Mouse (Mus musculus) liver, embryonic 11.5 days (tissue): ENCODE measurements at regions not wholly inside any gene's neighbourhood (a gene's known extent, or its start where the extent isn't known, plus 50 kb on each side); places are given as distances from the start of the nearest gene placed in this dataset.

Experiments
- ATAC-seq: fragments of 200-750 bp; cut with Nextera tagmentation; replicated peaks from 2 replicates; pipeline ENCODE4 v1.8.0; 2017; ENCODE audit warnings: moderate number of reproducible peaks, mild to moderate bottlenecking, moderate TSS enrichment, moderate library complexity; ENCODE audit not compliant: low FRiP score
- DNase-seq: peaks from one replicate; pipeline ENCODE4 v3.0.0-alpha.2; 2017; ENCODE audit warnings: low spot score
- H3K27ac ChIP-seq: fragments of 300-500 bp; sonication (generic); 2 replicates; pipeline ENCODE4 v1.5.1; 2014; ENCODE audit warnings: mild to moderate bottlenecking, low read depth, low read length, control low read depth
- H3K27me3 ChIP-seq: fragments of 300-500 bp; sonication (generic); replicated peaks from 2 replicates; pipeline ENCODE4 v1.6.1; 2014; ENCODE audit warnings: low read length, mixed read lengths; ENCODE audit not compliant: control insufficient read depth, insufficient read depth
- H3K36me3 ChIP-seq: fragments of 300-500 bp; sonication (generic); 2 replicates; pipeline ENCODE4 v1.6.1; 2014; ENCODE audit warnings: mild to moderate bottlenecking, low read length, moderate library complexity, mixed read lengths; ENCODE audit not compliant: control insufficient read depth, insufficient read depth
- H3K4me1 ChIP-seq: fragments of 300-500 bp; sonication (generic); replicated peaks from 2 replicates; pipeline ENCODE4 v1.6.1; 2014; ENCODE audit warnings: low read length, mixed read lengths; ENCODE audit not compliant: control insufficient read depth, insufficient read depth
- H3K4me2 ChIP-seq: fragments of 300-500 bp; sonication (generic); 2 replicates; pipeline ENCODE4 v1.6.1; 2014; ENCODE audit warnings: mild to moderate bottlenecking, control low read depth, moderate library complexity
- H3K4me3 ChIP-seq: fragments of 300-500 bp; sonication (generic); 2 replicates; pipeline ENCODE4 v1.5.1; 2014; ENCODE audit warnings: low read depth, low read length, control low read depth
- H3K9ac ChIP-seq: fragments of 300-500 bp; sonication (generic); 2 replicates; pipeline ENCODE4 v1.6.1; 2014; ENCODE audit warnings: low read depth, low read length, control low read depth
- H3K9me3 ChIP-seq: fragments of 300-500 bp; sonication (generic); 2 replicates; pipeline ENCODE4 v1.6.1; 2016; ENCODE audit warnings: low read length, inconsistent platforms, mixed read lengths; ENCODE audit not compliant: control insufficient read depth
- WGBS: fragments of 180-500 bp; shearing (Covaris S2); extraction: QIAGEN DNeasy Blood & Tissue Kit; methylation state at CpG from one replicate; pipeline ENCODE4 v1.1.7; 2014; 5-methylcytosine and 5-hydroxymethylcytosine counted together

- Histone ChIP-seq H3K9ac (no peak overlapping the region), H3K27ac (no peak overlapping the region), H3K4me3 (no peak overlapping the region), H3K4me2 (no peak overlapping the region), H3K4me1 (no peaks in the 10 kb centered on the region), H3K9me3 (no peaks in the 10 kb centered on the region), H3K36me3 (no peaks in the 10 kb centered on the region), H3K27me3 (no peaks in the 10 kb centered on the region)
- DNase-seq (no peak), ATAC-seq (no peak)
These were observed 337.0 kb upstream of the Rnaseh2b start for GRCm38 (mm10) chr14:61955416-61955815.

- H3K36me3 ChIP-seq: no peaks in the 10 kb centered on the region
- no peaks in the 10 kb centered on the region for H3K27me3 ChIP-seq
- ATAC-seq (no peak), DNase-seq (no peak)
- no peak overlapping the region for H3K9ac ChIP-seq
- H3K4me2 ChIP-seq: no peak overlapping the region
- H3K9me3 ChIP-seq: no peaks in the 10 kb centered on the region
- H3K4me1 ChIP-seq: no peaks in the 10 kb centered on the region
- no peak overlapping the region for H3K4me3 ChIP-seq
- 78% methylated on average over 4 of the region's 4 CpGs for WGBS
- H3K27ac ChIP-seq: no peak overlapping the region
These were observed 332.0 kb upstream of the Rnaseh2b start for GRCm38 (mm10) chr14:61960243-61960957.

- H3K4me3 ChIP-seq: no peak overlapping the region
- DNase-seq (no peak), ATAC-seq (no peak)
- no peak overlapping the region for H3K4me2 ChIP-seq
- no peaks in the 10 kb centered on the region for H3K27me3 ChIP-seq
- H3K27ac ChIP-seq: no peak overlapping the region
- WGBS: 80% methylated on average over 1 of the region's 1 CpGs
- H3K4me1 ChIP-seq: no peaks in the 10 kb centered on the region
- H3K36me3 ChIP-seq: no peaks in the 10 kb centered on the region
- no peaks in the 10 kb centered on the region for H3K9me3 ChIP-seq
- no peak overlapping the region for H3K9ac ChIP-seq
These were observed 323.9 kb upstream of the Rnaseh2b start for GRCm38 (mm10) chr14:61968467-61968866.

- Histone ChIP-seq H3K4me1 (no peaks in the 10 kb centered on the region), H3K9ac (no peak overlapping the region), H3K4me2 (no peak overlapping the region), H3K4me3 (no peak overlapping the region), H3K36me3 (no peaks in the 10 kb centered on the region), H3K27ac (no peak overlapping the region), H3K9me3 (no peaks in the 10 kb centered on the region), H3K27me3 (no peaks in the 10 kb centered on the region)
- ATAC-seq (no peak), DNase-seq (no peak)
- 81% methylated on average over 5 of the region's 5 CpGs for WGBS
These were observed 323.3 kb upstream of the Rnaseh2b start for GRCm38 (mm10) chr14:61968957-61969535.

GRCm38 (mm10) chr14:61970591-61970990 is 321.8 kb upstream of the Rnaseh2b start:
- Histone ChIP-seq H3K27me3 (no peaks in the 10 kb centered on the region), H3K4me3 (no peak overlapping the region), H3K9ac (no peak overlapping the region), H3K36me3 (no peaks in the 10 kb centered on the region), H3K4me2 (no peak overlapping the region), H3K4me1 (no peaks in the 10 kb centered on the region), H3K9me3 (no peaks in the 10 kb centered on the region), H3K27ac (no peak overlapping the region)
- DNase-seq (no peak), ATAC-seq (no peak)
- WGBS: 70% methylated on average over 3 of the region's 3 CpGs

GRCm38 (mm10) chr14:61971100-61972088 is 321.0 kb upstream of the Rnaseh2b start:
- no peaks in the 10 kb centered on the region for H3K9me3 ChIP-seq
- no peaks in the 10 kb centered on the region for H3K36me3 ChIP-seq
- H3K4me1 ChIP-seq: no peaks in the 10 kb centered on the region
- ATAC-seq (no peak), DNase-seq (no peak)
- WGBS: 50% methylated on average over 14 of the region's 14 CpGs
- H3K4me2 ChIP-seq: no peak overlapping the region
- H3K27me3 ChIP-seq: no peaks in the 10 kb centered on the region
- H3K4me3 ChIP-seq: no peak overlapping the region
- H3K27ac ChIP-seq: no peak overlapping the region
- H3K9ac ChIP-seq: no peak overlapping the region

- DNase-seq: no peak
- WGBS: 73% methylated on average over 6 of the region's 6 CpGs
- no peaks in the 10 kb centered on the region for H3K27me3 ChIP-seq
These were observed 317.1 kb upstream of the Rnaseh2b start for GRCm38 (mm10) chr14:61975301-61975732.

GRCm38 (mm10) chr14:61980581-61980980 is 311.8 kb upstream of the Rnaseh2b start:
- H3K27ac ChIP-seq: no peak overlapping the region
- 75% methylated on average over 3 of the region's 3 CpGs for WGBS
- H3K27me3 ChIP-seq: no peaks in the 10 kb centered on the region
- H3K4me1 ChIP-seq: no peaks in the 10 kb centered on the region
- H3K4me3 ChIP-seq: no peak overlapping the region
- DNase-seq (no peak), ATAC-seq (no peak)
- H3K9ac ChIP-seq: no peak overlapping the region
- no peak overlapping the region for H3K4me2 ChIP-seq
- H3K36me3 ChIP-seq: no peaks in the 10 kb centered on the region
- H3K9me3 ChIP-seq: no peaks in the 10 kb centered on the region

More at GRCm38 (mm10) chr14:61975301-61975732, 317.1 kb upstream of the Rnaseh2b start:
- Histone ChIP-seq H3K9me3 (no peaks in the 10 kb centered on the region), H3K4me3 (no peak overlapping the region), H3K9ac (no peak overlapping the region), H3K4me1 (no peaks in the 10 kb centered on the region), H3K27ac (no peak overlapping the region), H3K36me3 (no peaks in the 10 kb centered on the region), H3K4me2 (no peak overlapping the region)
- ATAC-seq: no peak
